Mouse (Mus musculus): ENCODE data around the gene Zfp579. TPM values are rescaled to one million over a fixed set of nuclear protein-coding genes. Genes with fewer than 3 reads are reported as not detected.
A peak's percentile ranks its signal among the peaks of the same experiment; 100 is the strongest.

Gene Zfp579
- total and polyA plus RNA-seq, 3 experiments, result 0.54 to 3.6 TPM; not detected in 1

- H3K36me3 ChIP-seq (ENCODE audit: control insufficient read depth in 1 of 2, insufficient read depth in 2 of 2, low read length in 2 of 2), result peaks cover 0 to 36% of the 10 kb centered on the region in 2 experiments; a peak in 3 of 4 replicates
- peaks cover 7 to 35% of the 10 kb centered on the region in 2 experiments; a peak in 3 of 4 replicates for H3K4me1 ChIP-seq (ENCODE audit: control insufficient read depth in 1 of 2, insufficient read depth in 2 of 2, low read length in 2 of 2)
- peak; percentile 64 for DNase-seq (ENCODE audit: low read depth, low spot score)
Observed at GRCm38 (mm10) chr7:5020685-5021084, 24.7 kb upstream of the Zfp579 start.

DNA sequence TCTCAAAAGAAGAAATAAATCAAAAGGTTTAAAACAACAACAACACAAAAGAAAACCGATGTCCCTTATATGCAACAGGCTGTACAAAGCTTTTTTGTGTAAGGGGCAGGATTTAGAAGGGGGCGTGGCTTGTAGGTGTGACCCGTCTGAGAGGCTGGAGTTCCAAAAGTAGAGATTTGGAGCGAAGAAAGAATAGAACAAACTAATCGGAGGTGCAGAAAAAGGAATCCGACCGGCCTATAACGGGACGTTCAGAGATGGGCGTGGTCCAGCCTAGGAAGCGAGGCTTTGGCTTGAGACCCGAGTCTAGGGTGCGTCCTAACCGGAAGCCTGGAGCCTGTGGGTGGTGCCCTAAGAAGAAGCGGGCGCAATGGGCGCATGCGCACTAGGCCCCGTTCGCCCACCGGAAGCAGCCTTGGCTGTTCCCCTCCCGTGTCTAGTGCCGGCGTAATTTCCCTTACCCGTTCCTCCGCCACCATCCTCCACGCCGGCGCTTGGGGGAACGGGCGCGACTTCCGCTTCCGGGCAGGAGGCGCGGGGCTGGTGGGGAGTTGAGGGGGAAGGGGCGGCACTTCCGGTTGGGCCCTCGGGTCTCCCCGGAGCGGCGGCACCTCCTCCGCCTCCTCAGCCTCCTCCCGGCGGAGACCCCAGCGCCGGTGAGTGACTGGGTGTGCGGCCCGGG is 24.2 kb upstream of the Zfp579 start, which contains the start of the genes Zfp865 and Ccdc106:
TSS of gene Zfp865 (plus strand) at position 377 of the 682 bp plus-strand sequence.
TSS of gene Ccdc106 (plus strand) at position 554 of the 682 bp plus-strand sequence.
- peak within 1 kb of the TSS; percentile 92 to 93 for H3K4me3 ChIP-seq (ENCODE audit: control insufficient read depth in 1 of 2, insufficient read depth in 1 of 2, low read depth in 2 of 2, low read length in 2 of 2)
- H3K79me2 ChIP-seq (ENCODE audit: control insufficient read depth, insufficient read depth, low read length, poor library complexity), result peaks cover 23% of the 10 kb centered on the region
- peak within 1 kb of the TSS; percentile 98 for H3K9ac ChIP-seq (ENCODE audit: control insufficient read depth, low read depth, low read length, poor library complexity, severe bottlenecking)
- peaks cover 0 to 36% of the 10 kb centered on the region in 2 experiments; a peak in 3 of 4 replicates for H3K36me3 ChIP-seq (ENCODE audit: control insufficient read depth in 1 of 2, insufficient read depth in 2 of 2, low read length in 2 of 2)
- H3K9me3 ChIP-seq (replicated peaks; ENCODE audit: insufficient read depth, low read length), result no peaks in the 10 kb centered on the region
- DNase-seq (ENCODE audit: low read depth, low spot score), result peak; percentile 99
- H3K27ac ChIP-seq (ENCODE audit: control insufficient read depth, low read depth, low read length), result peak within 1 kb of the TSS; percentile 96
- no peaks in the 10 kb centered on the region for H3K27me3 ChIP-seq (ENCODE audit: control insufficient read depth in 1 of 2, insufficient read depth in 2 of 2, low read length in 2 of 2)
- H3K4me1 ChIP-seq (ENCODE audit: control insufficient read depth in 1 of 2, insufficient read depth in 2 of 2, low read length in 2 of 2), result peaks cover 7 to 35% of the 10 kb centered on the region in 2 experiments; a peak in 3 of 4 replicates
- TF ChIP-seq MEF2A (IDR thresholded peaks at IDR 0.05; ENCODE audit: extremely low read depth, insufficient replicate concordance, low read depth, low read length, poor library complexity, severe bottlenecking), result peak; percentile 8; the same call in 1 of the 2 replicates
- peak; percentile 64 for TF ChIP-seq MXI1 (IDR thresholded peaks at IDR 0.05; ENCODE audit: low read depth, low read length)
- peak; percentile 74 for TF ChIP-seq SIN3A (IDR thresholded peaks at IDR 0.05; ENCODE audit: low read length)
- peak; percentile 51 for TF ChIP-seq NELFE (IDR thresholded peaks at IDR 0.05; ENCODE audit: low read depth, low read length)
- peak; percentile 52; the same call in 1 of the 2 replicates for TF ChIP-seq MYC (IDR thresholded peaks at IDR 0.05; ENCODE audit: low read depth, low read length)
- TF ChIP-seq RCOR1 (IDR thresholded peaks at IDR 0.05; ENCODE audit: low read depth, low read length), result peak; percentile 24; the same call in 1 of the 2 replicates
- TF ChIP-seq UBTF (IDR thresholded peaks at IDR 0.05; ENCODE audit: borderline replicate concordance, insufficient read depth, low read depth, low read length), result no peak
- peak; percentile 49; the same call in 1 of the 2 replicates for TF ChIP-seq MYB (IDR thresholded peaks at IDR 0.05; ENCODE audit: low read depth, low read length)
- peak; percentile 77 for TF ChIP-seq NRF1 (IDR thresholded peaks at IDR 0.05; ENCODE audit: insufficient read depth, low read depth, low read length, poor library complexity, severe bottlenecking)
- no peak for TF ChIP-seq ZC3H11A (IDR thresholded peaks at IDR 0.05; ENCODE audit: low read depth, low read length)
- TF ChIP-seq ETS1 (IDR thresholded peaks at IDR 0.05; ENCODE audit: low read depth, low read length), result peak; percentile 48; the same call in 1 of the 2 replicates
- TF ChIP-seq MAX (IDR thresholded peaks at IDR 0.05; ENCODE audit: low read length), result peak; percentile 55
- no peak for TF ChIP-seq USF2 (IDR thresholded peaks at IDR 0.05; ENCODE audit: borderline replicate concordance in 1 of 2, insufficient read depth in 1 of 2, low read depth in 1 of 2, low read length in 2 of 2)
- TF ChIP-seq E2F4 (IDR thresholded peaks at IDR 0.05; ENCODE audit: borderline replicate concordance, low read depth, low read length), result peak; percentile 36; the same call in 1 of the 2 replicates
- TF ChIP-seq KAT2A (conservative IDR thresholded peaks at IDR 0.05; ENCODE audit: low read depth, low read length), result peak; percentile 64
- no peak for TF ChIP-seq RAD21 (IDR thresholded peaks at IDR 0.05; ENCODE audit: low read depth, low read length)
- no peak for TF ChIP-seq SMC3 (IDR thresholded peaks at IDR 0.05; ENCODE audit: low read depth, low read length)
- TF ChIP-seq EP300 (IDR thresholded peaks at IDR 0.05; ENCODE audit: low read depth in 1 of 2, low read length in 2 of 2), result 0 out of 4 replicates have a peak, but pooled peaks of 1 of the 2 experiments have one; percentile 38
- peak; percentile 88 for TF ChIP-seq HCFC1 (IDR thresholded peaks at IDR 0.05; ENCODE audit: low read depth, low read length)
- TF ChIP-seq GATA1 (IDR thresholded peaks at IDR 0.05; ENCODE audit: low read depth, low read length), result no peak
- TF ChIP-seq TAL1 (IDR thresholded peaks at IDR 0.05; ENCODE audit: low read length), result no peak
- peak; percentile 50; the same call in 1 of the 2 replicates for TF ChIP-seq TCF12 (IDR thresholded peaks at IDR 0.05; ENCODE audit: low read depth, low read length)
- TF ChIP-seq POLR2AphosphoS2 (IDR thresholded peaks at IDR 0.05; ENCODE audit: low read length), result peak; percentile 77; the same call in 1 of the 2 replicates
- no peak for TF ChIP-seq MAFK (IDR thresholded peaks at IDR 0.05; ENCODE audit: borderline replicate concordance, low read depth, low read length)
- no peak; the same call in 1 of the 2 replicates for TF ChIP-seq ZMIZ1 (IDR thresholded peaks at IDR 0.05; ENCODE audit: low read depth, low read length)

More at GRCm38 (mm10) chr7:5020685-5021084, 24.7 kb upstream of the Zfp579 start:
- Histone ChIP-seq H3K9me3 (replicated peaks; ENCODE audit: insufficient read depth, low read length) (no peaks in the 10 kb centered on the region), H3K4me3 (ENCODE audit: control insufficient read depth in 1 of 2, insufficient read depth in 1 of 2, low read depth in 2 of 2, low read length in 2 of 2) (peak overlapping the region; percentile 92 to 93), H3K27ac (ENCODE audit: control insufficient read depth, low read depth, low read length) (peak overlapping the region; percentile 96), H3K27me3 (ENCODE audit: control insufficient read depth in 1 of 2, insufficient read depth in 2 of 2, low read length in 2 of 2) (no peaks in the 10 kb centered on the region), H3K79me2 (ENCODE audit: control insufficient read depth, insufficient read depth, low read length, poor library complexity) (peaks cover 23% of the 10 kb centered on the region), H3K9ac (ENCODE audit: control insufficient read depth, low read depth, low read length, poor library complexity, severe bottlenecking) (peak overlapping the region; percentile 98)
- TF ChIP-seq E2F4 (IDR thresholded peaks at IDR 0.05; ENCODE audit: borderline replicate concordance, low read depth, low read length), result peak; percentile 2; the same call in 1 of the 2 replicates
- no peak for TF ChIP-seq CHD2 (IDR thresholded peaks at IDR 0.05; ENCODE audit: low read length)
- no peak for TF ChIP-seq TCF12 (IDR thresholded peaks at IDR 0.05; ENCODE audit: low read depth, low read length)
- TF ChIP-seq MAZ (IDR thresholded peaks at IDR 0.05; ENCODE audit: low read depth, low read length), result peak; percentile 23; the same call in 1 of the 2 replicates
- 0 out of 2 replicates have a peak, but pooled peaks have one; percentile 13 for TF ChIP-seq MXI1 (IDR thresholded peaks at IDR 0.05; ENCODE audit: low read depth, low read length)
- no peak for TF ChIP-seq NRF1 (IDR thresholded peaks at IDR 0.05; ENCODE audit: insufficient read depth, low read depth, low read length, poor library complexity, severe bottlenecking)
- no peak for TF ChIP-seq SIN3A (IDR thresholded peaks at IDR 0.05; ENCODE audit: low read length)
- TF ChIP-seq MYC (IDR thresholded peaks at IDR 0.05; ENCODE audit: low read depth, low read length), result no peak
- no peak for TF ChIP-seq GATA1 (IDR thresholded peaks at IDR 0.05; ENCODE audit: low read depth, low read length)

Measured in MEL (cell line).